Mouse (Mus musculus) embryonic facial prominence, embryonic 11.5 days (tissue): ENCODE data around the gene Procr. TPM values are rescaled to one million over a fixed set of nuclear protein-coding genes. Genes with fewer than 3 reads are reported as not detected.

Experiments used
- ATAC-seq: fragments of 200-750 bp; cut with Nextera tagmentation; replicated peaks from 2 replicates; pipeline ENCODE4 v1.8.0; 2017; ENCODE audit warnings: low read depth; ENCODE audit not compliant: insufficient number of reproducible peaks, low FRiP score, low TSS enrichment
- DNase-seq: peaks from one replicate; pipeline ENCODE4 v3.0.0-alpha.2; 2015; ENCODE audit warnings: low spot score
- H3K27ac ChIP-seq: fragments of 300-500 bp; sonication (generic); replicated peaks from 2 replicates; pipeline ENCODE4 v1.5.1; 2014; ENCODE audit warnings: mild to moderate bottlenecking, low read depth, low read length, control low read depth
- H3K27me3 ChIP-seq: fragments of 300-500 bp; sonication (generic); 2 replicates; pipeline ENCODE4 v1.6.1; 2014; ENCODE audit warnings: mild to moderate bottlenecking, low read length, moderate library complexity, mixed read lengths; ENCODE audit not compliant: control insufficient read depth, insufficient read depth
- H3K36me3 ChIP-seq: fragments of 300-500 bp; sonication (generic); replicated peaks from 2 replicates; pipeline ENCODE4 v1.6.1; 2014; ENCODE audit warnings: low read depth, mild to moderate bottlenecking, low read length, moderate library complexity, mixed read lengths; ENCODE audit not compliant: control insufficient read depth, insufficient read depth
- H3K4me1 ChIP-seq: fragments of 300-500 bp; sonication (generic); 2 replicates; pipeline ENCODE4 v1.6.1; 2014; ENCODE audit warnings: low read length, mixed read lengths; ENCODE audit not compliant: control insufficient read depth, insufficient read depth
- H3K4me2 ChIP-seq: fragments of 300-500 bp; sonication (generic); 2 replicates; pipeline ENCODE4 v1.6.1; 2014; ENCODE audit warnings: low read depth, mild to moderate bottlenecking, control low read depth, low read length, moderate library complexity
- H3K4me3 ChIP-seq: fragments of 300-500 bp; sonication (generic); 2 replicates; pipeline ENCODE4 v1.5.1; 2014; ENCODE audit warnings: low read depth, low read length, control low read depth
- H3K9ac ChIP-seq: fragments of 300-500 bp; sonication (generic); replicated peaks from 2 replicates; pipeline ENCODE4 v1.6.1; 2014; ENCODE audit warnings: mild to moderate bottlenecking, control low read depth, low read length
- H3K9me3 ChIP-seq: fragments of 300-500 bp; sonication (generic); replicated peaks from 2 replicates; pipeline ENCODE4 v1.6.1; 2016; ENCODE audit warnings: mild to moderate bottlenecking, low read length, inconsistent platforms, mixed read lengths; ENCODE audit not compliant: control insufficient read depth
- WGBS: fragments of 180-500 bp; shearing (Covaris S2); extraction: QIAGEN DNeasy Blood & Tissue Kit; methylation state at CpG from one replicate; pipeline ENCODE4 v1.1.7; 2014; 5-methylcytosine and 5-hydroxymethylcytosine counted together
- polyA plus RNA-seq: library from polyadenylated mRNA; unstranded; fragments of >200 nt; fragmentation: Nextera tagmentation; extraction: Ambion mirVana; gene quantifications from 2 replicates; pipeline ENCODE4 v1.2.1, GENCODE M21; 2014

The Procr gene
- polyA plus RNA-seq, 1 experiment from 2014 or later = 2.8 TPM

DNA sequence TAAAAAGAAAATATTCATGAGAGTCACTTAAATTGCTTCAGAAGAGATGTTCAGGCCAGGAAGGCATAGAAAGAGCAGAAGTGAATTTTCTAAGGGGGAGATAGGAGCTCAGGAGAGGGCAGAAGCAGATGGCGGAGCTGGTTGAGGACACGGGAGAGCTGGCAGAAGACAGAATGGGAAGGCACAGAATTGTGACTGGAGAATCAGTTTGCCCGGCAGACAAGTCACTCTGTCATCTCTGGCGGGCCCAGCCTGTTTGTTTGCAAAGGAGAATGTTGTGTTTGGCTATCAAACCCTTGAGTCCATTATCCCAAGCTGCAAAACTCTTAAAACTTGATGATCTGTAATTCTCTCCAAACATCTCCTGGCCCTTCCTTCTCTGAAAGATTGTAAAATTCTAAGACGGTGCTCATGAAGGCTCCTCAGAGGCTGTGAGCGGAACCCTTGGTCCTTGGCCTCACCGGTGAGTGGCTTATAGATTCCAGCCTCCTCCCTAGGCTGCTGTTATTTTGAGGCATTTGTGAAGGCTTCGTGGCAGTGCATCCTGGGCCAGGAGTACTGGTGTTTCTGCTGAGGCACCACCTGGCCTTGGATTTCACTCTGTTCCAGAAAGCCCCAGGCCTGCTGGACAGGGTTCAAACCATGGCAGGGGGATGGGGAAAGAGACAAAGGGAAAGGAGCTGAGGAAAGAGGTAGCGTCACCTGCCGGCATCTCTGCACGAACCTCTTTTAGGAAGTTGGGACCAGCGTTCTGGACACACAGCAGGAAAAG, 43.9 kb downstream of the Procr start:
- WGBS = 90% methylated on average over 12 of the region's 12 CpGs

GRCm38 (mm10) chr2:155798613-155799012, 47.7 kb downstream of the Procr start:
- ATAC-seq = no peak

More for the DNA sequence above, 43.9 kb downstream of the Procr start:
- no peak for ATAC-seq
- DNase-seq = no peak
- no peak overlapping the region for H3K4me2 ChIP-seq
- no peak overlapping the region for H3K4me3 ChIP-seq
- H3K27ac ChIP-seq = no peak overlapping the region
- H3K36me3 ChIP-seq = no peaks in the 10 kb centered on the region
- no peaks in the 10 kb centered on the region for H3K9me3 ChIP-seq
- no peaks in the 10 kb centered on the region for H3K4me1 ChIP-seq
- no peak overlapping the region for H3K9ac ChIP-seq
- H3K27me3 ChIP-seq = no peaks in the 10 kb centered on the region

GRCm38 (mm10) chr2:155802761-155803160, 51.8 kb downstream of the Procr start:
- H3K4me1 ChIP-seq = no peaks in the 10 kb centered on the region
- no peak overlapping the region for H3K4me2 ChIP-seq
- H3K4me3 ChIP-seq = no peak overlapping the region
- ATAC-seq (no peak), DNase-seq (peak; percentile 5)
- H3K9ac ChIP-seq = no peak overlapping the region
- WGBS = 56% methylated on average over 3 of the region's 3 CpGs
- no peaks in the 10 kb centered on the region for H3K36me3 ChIP-seq
- no peaks in the 10 kb centered on the region for H3K9me3 ChIP-seq
- no peak overlapping the region for H3K27ac ChIP-seq
- no peaks in the 10 kb centered on the region for H3K27me3 ChIP-seq

More at GRCm38 (mm10) chr2:155798613-155799012, 47.7 kb downstream of the Procr start:
- Histone ChIP-seq H3K4me2 (no peak overlapping the region), H3K36me3 (no peaks in the 10 kb centered on the region), H3K4me1 (no peaks in the 10 kb centered on the region), H3K27me3 (no peaks in the 10 kb centered on the region), H3K27ac (no peak overlapping the region), H3K9ac (no peak overlapping the region), H3K9me3 (no peaks in the 10 kb centered on the region), H3K4me3 (no peak overlapping the region)
- WGBS = 70% methylated on average over 3 of the region's 3 CpGs
- DNase-seq = no peak

- Histone ChIP-seq H3K4me3 (no peak overlapping the region), H3K36me3 (no peaks in the 10 kb centered on the region), H3K27me3 (no peaks in the 10 kb centered on the region), H3K4me1 (no peaks in the 10 kb centered on the region), H3K9ac (no peak overlapping the region), H3K27ac (no peak overlapping the region), H3K4me2 (no peak overlapping the region), H3K9me3 (no peaks in the 10 kb centered on the region)
- no peak for DNase-seq
- 76% methylated on average over 5 of the region's 5 CpGs for WGBS
- ATAC-seq = no peak
Observed at GRCm38 (mm10) chr2:155804053-155804452, 53.1 kb downstream of the Procr start.

Other genes starting within 250 kb of the Procr start
- 14.3 and 16.6 TPM in 2 replicates for gene Acss2, start 233.2 kb upstream of the Procr start, polyA plus RNA-seq
- gene Ggt7, start 232.9 kb upstream of the Procr start, polyA plus RNA-seq = 3.1 and 4.3 TPM in 2 replicates
- gene Gss, start 158.3 kb upstream of the Procr start, polyA plus RNA-seq = 24.0 and 24.3 TPM in 2 replicates
- 0.34 and 0.45 TPM in 2 replicates for gene Myh7b, start 139.9 kb upstream of the Procr start, polyA plus RNA-seq
- gene Trpc4ap, start 58.7 kb upstream of the Procr start, polyA plus RNA-seq = 143 and 148 TPM in 2 replicates
- gene Edem2, start 21.6 kb upstream of the Procr start, polyA plus RNA-seq = 22.7 and 28.9 TPM in 2 replicates
- not detected in 2 replicates for gene Gm17581, start 15.3 kb upstream of the Procr start, polyA plus RNA-seq
- gene Mmp24, start 24.2 kb downstream of the Procr start, polyA plus RNA-seq = 0.70 and 0.73 TPM in 2 replicates
- gene BC029722, start 68.3 kb downstream of the Procr start, polyA plus RNA-seq = 5.7 and 6.6 TPM in 2 replicates
- 198 and 213 TPM in 2 replicates for gene Eif6, start 75.8 kb downstream of the Procr start, polyA plus RNA-seq
- gene Fam83c, start 83.7 kb downstream of the Procr start, polyA plus RNA-seq = 0.14 and 0.15 TPM in 2 replicates
- gene Uqcc1, start 179.2 kb downstream of the Procr start, polyA plus RNA-seq = 85.3 and 87.7 TPM in 2 replicates
- gene Gm15557, start 189.6 kb downstream of the Procr start, polyA plus RNA-seq = not detected in 2 replicates
- gene Gdf5, start 194.2 kb downstream of the Procr start, polyA plus RNA-seq = 3.2 TPM in 2 replicates
- gene Cep250, start 205.3 kb downstream of the Procr start, polyA plus RNA-seq = 13.4 and 14.0 TPM in 2 replicates